16 mouse cellular contexts compared by ENCODE assay signal in genomic region chr16:74027822-74028221, GRCm38 (mm10).
DNase-seq lines count a peak whose midpoint lies in the region; ATAC-seq lines count a peak whose summit lies in the region.
"Had no signal": no experiment of that assay in that cellular context is flagged by ENCODE, and none has a peak within 500 bp of the region (broad histone marks: within the 10 kb centered on the region; RNA-seq: fewer than 3 reads in every experiment).

No protein-coding gene starts in this region.

- H3K27ac ChIP-seq in heart, embryonic 12.5 days (ENCODE audit: poor library complexity, severe bottlenecking) = no peak overlapping the region
- no peak overlapping the region for H3K27ac ChIP-seq in hindbrain, embryonic 16.5 days (ENCODE audit: low read depth, low read length)
- no peak overlapping the region for H3K27ac ChIP-seq in hindbrain, embryonic 10.5 days
- H3K27ac ChIP-seq: forebrain, embryonic 15.5 days; hindbrain, embryonic 12.5 days; limb, embryonic 13.5 days had no signal

- peak; percentile 9 for DNase-seq in adrenal gland, postnatal 14 days
- DNase-seq in adrenal gland, postnatal 36 days = no peak
- peak; percentile 83 for DNase-seq in heart, adult 11 months
- no peak for DNase-seq in hindbrain, embryonic 10.5 days (ENCODE audit: low spot score)
- peak; percentile 74 for DNase-seq in left cerebral cortex, postnatal 4 days
- no peak for DNase-seq in left cerebral cortex, postnatal 25 days (ENCODE audit: low spot score in 2 of 2)
- DNase-seq: lung, postnatal 10 days; right cerebral cortex, adult 18-20 months; thymus, postnatal 4 days had no signal

- 52% methylated on average over 4 of the region's 4 CpGs for WGBS in heart, embryonic 12.5 days
- 70% methylated on average over 4 of the region's 4 CpGs for WGBS in hindbrain, embryonic 16.5 days
- 82% methylated on average over 4 of the region's 4 CpGs for WGBS in hindbrain, embryonic 10.5 days

- no peaks in the 10 kb centered on the region for H3K36me3 ChIP-seq in heart, embryonic 12.5 days
- H3K36me3 ChIP-seq in hindbrain, embryonic 16.5 days (ENCODE audit: control insufficient read depth, insufficient read depth, low read length) = no peaks in the 10 kb centered on the region
- no peaks in the 10 kb centered on the region for H3K36me3 ChIP-seq in hindbrain, embryonic 10.5 days
- H3K36me3 ChIP-seq: forebrain, embryonic 15.5 days; hindbrain, embryonic 12.5 days; limb, embryonic 13.5 days had no signal

- H3K9me3 ChIP-seq in heart, embryonic 12.5 days (replicated peaks) = no peaks in the 10 kb centered on the region
- no peaks in the 10 kb centered on the region for H3K9me3 ChIP-seq in hindbrain, embryonic 16.5 days (ENCODE audit: control insufficient read depth, low read length)
- no peaks in the 10 kb centered on the region for H3K9me3 ChIP-seq in hindbrain, embryonic 10.5 days
- H3K9me3 ChIP-seq: forebrain, embryonic 15.5 days; hindbrain, embryonic 12.5 days; limb, embryonic 13.5 days; megakaryocyte, embryonic 14.5 days had no signal

- no peaks in the 10 kb centered on the region for H3K27me3 ChIP-seq in heart, embryonic 12.5 days (replicated peaks)
- H3K27me3 ChIP-seq in hindbrain, embryonic 16.5 days (replicated peaks; ENCODE audit: control insufficient read depth, insufficient read depth, low read length) = no peaks in the 10 kb centered on the region
- no peaks in the 10 kb centered on the region for H3K27me3 ChIP-seq in hindbrain, embryonic 10.5 days (ENCODE audit: insufficient read depth, poor library complexity, severe bottlenecking)
- H3K27me3 ChIP-seq: forebrain, embryonic 15.5 days; hindbrain, embryonic 12.5 days; limb, embryonic 13.5 days; megakaryocyte, embryonic 14.5 days had no signal

- no peak overlapping the region for H3K9ac ChIP-seq in heart, embryonic 12.5 days
- no peak overlapping the region for H3K9ac ChIP-seq in hindbrain, embryonic 16.5 days (ENCODE audit: low read depth, low read length)
- H3K9ac ChIP-seq: forebrain, embryonic 15.5 days; hindbrain, embryonic 12.5 days; limb, embryonic 13.5 days had no signal

- no peak overlapping the region for H3K4me3 ChIP-seq in heart, embryonic 12.5 days
- no peak overlapping the region for H3K4me3 ChIP-seq in hindbrain, embryonic 16.5 days (ENCODE audit: low read length)
- H3K4me3 ChIP-seq in hindbrain, embryonic 10.5 days = no peak overlapping the region
- H3K4me3 ChIP-seq: forebrain, embryonic 15.5 days; hindbrain, embryonic 12.5 days; limb, embryonic 13.5 days; megakaryocyte, embryonic 14.5 days had no signal

- intact Hi-C loops in left cerebral cortex, postnatal 4 days (cut with DNase I) = no loop called here
- intact Hi-C loops in left cerebral cortex, postnatal 25 days (cut with DNase I) = no loop called here

- H3K4me2 ChIP-seq in heart, embryonic 12.5 days = no peak overlapping the region
- no peak overlapping the region for H3K4me2 ChIP-seq in hindbrain, embryonic 16.5 days (ENCODE audit: low read length)
- H3K4me2 ChIP-seq: forebrain, embryonic 15.5 days; hindbrain, embryonic 12.5 days; limb, embryonic 13.5 days had no signal

- H3K4me1 ChIP-seq in heart, embryonic 12.5 days (replicated peaks) = peaks cover 2% of the 10 kb centered on the region
- no peaks in the 10 kb centered on the region for H3K4me1 ChIP-seq in hindbrain, embryonic 16.5 days (ENCODE audit: control insufficient read depth, insufficient read depth, low read depth, low read length)
- H3K4me1 ChIP-seq in hindbrain, embryonic 10.5 days (replicated peaks) = no peaks in the 10 kb centered on the region
- H3K4me1 ChIP-seq: hindbrain, embryonic 12.5 days; limb, embryonic 13.5 days; megakaryocyte, embryonic 14.5 days had no signal

- ATAC-seq in heart, embryonic 12.5 days (ENCODE audit: insufficient number of reproducible peaks, low FRiP score) = no peak
- ATAC-seq in hindbrain, embryonic 16.5 days = peak; percentile 73; the same call in 1 of the 2 replicates
- ATAC-seq: forebrain, embryonic 15.5 days; midbrain, embryonic 16.5 days had no signal

Comparison
In these comparisons a context has a peak if more than half of its experiments do, and no peak if none do; other contexts are left out.
1. DNase-seq: peak in adrenal gland, postnatal 14 days (single experiment), heart, adult 11 months (single experiment) and left cerebral cortex, postnatal 4 days (single experiment); none in adrenal gland, postnatal 36 days (0 of 2), hindbrain, embryonic 10.5 days (single experiment) and left cerebral cortex, postnatal 25 days (0 of 2).